Mouse (Mus musculus): ENCODE data around the gene Tm9sf1.

GRCm38 (mm10) chr14:55614565-55615178 lies 28.9 kb downstream of the Tm9sf1 start:
- TF ChIP-seq EP300 (IDR thresholded peaks at IDR 0.05; ENCODE audit: low read length) (no peak), CHD2 (IDR thresholded peaks at IDR 0.05; ENCODE audit: low read length) (no peak)

Measured in CH12.LX (cell line).